Mouse (Mus musculus) midbrain, embryonic 13.5 days (tissue): ENCODE measurements around the gene Jhy. TPM values are rescaled to one million over a fixed set of nuclear protein-coding genes. Genes with fewer than 3 reads are reported as not detected.
A peak's percentile ranks its signal among the peaks of the same experiment; 100 is the strongest.

Experiments used
- ATAC-seq: fragments of 200-750 bp; cut with Nextera tagmentation; 2 replicates; pipeline ENCODE4 v1.8.0; 2017; ENCODE audit warnings: mild to moderate bottlenecking, moderate TSS enrichment, moderate library complexity
- H3K27ac ChIP-seq: fragments of 300-500 bp; sonication (generic); 2 replicates; pipeline ENCODE4 v1.5.1; 2015; ENCODE audit warnings: inconsistent platforms, mild to moderate bottlenecking, moderate library complexity
- H3K27me3 ChIP-seq: fragments of 300-500 bp; sonication (generic); 2 replicates; pipeline ENCODE4 v1.6.1; 2015; ENCODE audit warnings: mild to moderate bottlenecking, inconsistent platforms
- H3K36me3 ChIP-seq: fragments of 300-500 bp; sonication (generic); 2 replicates; pipeline ENCODE4 v1.6.1; 2015; ENCODE audit warnings: mild to moderate bottlenecking, inconsistent platforms
- H3K4me1 ChIP-seq: fragments of 300-500 bp; sonication (generic); replicated peaks from 2 replicates; pipeline ENCODE4 v1.6.1; 2015; ENCODE audit warnings: inconsistent platforms
- H3K4me2 ChIP-seq: fragments of 300-500 bp; sonication (generic); replicated peaks from 2 replicates; pipeline ENCODE4 v1.6.1; 2015; ENCODE audit warnings: moderate library complexity, mild to moderate bottlenecking, inconsistent platforms
- H3K4me3 ChIP-seq: fragments of 300-500 bp; sonication (generic); replicated peaks from 2 replicates; pipeline ENCODE4 v1.5.1; 2015; ENCODE audit warnings: mild to moderate bottlenecking, inconsistent platforms
- H3K9ac ChIP-seq: fragments of 300-500 bp; sonication (generic); replicated peaks from 2 replicates; pipeline ENCODE4 v1.6.1; 2015; ENCODE audit warnings: mild to moderate bottlenecking, inconsistent platforms
- H3K9me3 ChIP-seq: fragments of 300-500 bp; sonication (generic); 2 replicates; pipeline ENCODE4 v1.6.1; 2016; ENCODE audit warnings: mild to moderate bottlenecking, inconsistent platforms
- WGBS: fragments of 180-500 bp; shearing (Covaris S2); methylation state at CpG from one replicate; pipeline ENCODE4 v1.1.7; 2015; 5-methylcytosine and 5-hydroxymethylcytosine counted together
- polyA plus RNA-seq: library from polyadenylated mRNA; unstranded; fragments of >200 nt; fragmentation: Nextera tagmentation; extraction: Ambion mirVana; gene quantifications from 2 replicates; pipeline ENCODE4 v1.2.1, GENCODE M21; 2015

Gene Jhy
- 0.86 and 3.2 TPM in 2 replicates for polyA plus RNA-seq

DNA sequence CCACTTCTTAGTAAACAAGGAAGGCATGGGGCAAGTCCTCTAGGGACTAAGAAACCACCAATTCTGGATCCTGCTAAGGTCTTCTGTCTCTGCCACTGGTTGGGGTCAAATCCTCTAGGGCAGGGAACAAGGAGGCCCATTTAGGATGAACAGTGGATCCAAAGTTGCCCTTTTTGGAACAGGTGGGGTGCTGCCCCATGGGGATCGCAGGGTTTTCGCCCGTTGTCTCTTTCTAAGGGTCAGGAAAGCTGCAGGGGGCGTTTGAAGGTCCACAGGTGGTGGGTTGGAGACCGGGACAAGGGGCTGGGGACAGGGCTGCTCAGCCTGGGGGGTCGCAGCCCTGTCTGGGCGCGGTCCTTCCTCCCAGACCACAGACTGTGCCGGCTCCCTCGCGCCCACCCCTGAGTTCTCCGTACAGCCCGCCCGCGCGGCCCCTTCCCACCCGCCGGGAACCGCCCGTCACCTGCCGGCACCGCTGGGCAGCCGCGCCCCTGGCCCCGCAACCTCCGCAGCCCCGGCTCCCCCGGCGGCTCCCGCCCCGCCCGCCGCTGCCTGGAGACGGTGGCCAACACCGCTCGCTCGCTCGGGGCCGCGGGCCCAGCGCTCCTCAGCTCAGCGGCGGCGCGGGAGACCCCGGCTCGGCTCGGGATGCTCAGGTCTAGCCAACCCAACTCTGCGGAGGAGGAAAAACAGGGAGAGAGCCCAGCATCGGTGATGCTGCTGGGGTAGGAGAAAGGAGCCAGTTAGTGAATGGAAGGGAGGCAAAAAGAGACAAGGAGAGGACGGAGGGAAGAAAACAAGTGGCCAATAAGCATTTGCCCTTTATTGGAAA is at the start of gene Jhy:
Gene Jhy (minus strand): TSS at position 533 of the 832 bp plus-strand sequence.
- WGBS: under 1% methylated on average over 44 of the region's 51 CpGs
- H3K27ac ChIP-seq: 0 out of 2 replicates have a peak within 1 kb of the TSS, but pooled peaks have one; percentile 35
- H3K9me3 ChIP-seq: no peaks in the 10 kb centered on the region
- ATAC-seq: peak; percentile 89
- H3K4me3 ChIP-seq: peak within 1 kb of the TSS; percentile 55
- no peaks in the 10 kb centered on the region for H3K36me3 ChIP-seq
- H3K27me3 ChIP-seq: peaks cover 45% of the 10 kb centered on the region
- H3K4me2 ChIP-seq: peak within 1 kb of the TSS; percentile 94
- H3K4me1 ChIP-seq: peaks cover 18% of the 10 kb centered on the region
- peak within 1 kb of the TSS; percentile 76 for H3K9ac ChIP-seq

DNA sequence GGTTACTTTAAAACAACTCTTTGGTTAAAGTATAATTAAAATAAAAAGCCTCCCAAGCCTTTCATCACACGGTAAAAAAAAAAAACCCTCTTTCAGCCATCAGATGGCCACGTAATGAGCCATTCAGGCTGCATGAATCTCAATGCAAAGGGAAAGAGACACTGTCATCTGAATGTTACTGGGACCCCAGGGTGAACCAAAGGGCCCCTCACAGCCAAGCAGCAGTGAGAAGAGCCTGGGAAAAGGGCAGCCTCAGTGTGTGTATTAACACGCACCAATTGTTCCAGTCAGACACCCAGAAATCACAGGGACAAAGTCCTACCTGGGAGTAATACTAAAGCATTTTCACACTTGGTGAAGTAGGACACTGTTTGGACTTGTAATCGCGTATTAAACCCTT is 48.5 kb upstream of the Jhy start:
- ATAC-seq: peak; percentile 34
- Histone ChIP-seq H3K4me1 (peaks cover 48% of the 10 kb centered on the region), H3K4me2 (peak overlapping the region; percentile 34)

DNA sequence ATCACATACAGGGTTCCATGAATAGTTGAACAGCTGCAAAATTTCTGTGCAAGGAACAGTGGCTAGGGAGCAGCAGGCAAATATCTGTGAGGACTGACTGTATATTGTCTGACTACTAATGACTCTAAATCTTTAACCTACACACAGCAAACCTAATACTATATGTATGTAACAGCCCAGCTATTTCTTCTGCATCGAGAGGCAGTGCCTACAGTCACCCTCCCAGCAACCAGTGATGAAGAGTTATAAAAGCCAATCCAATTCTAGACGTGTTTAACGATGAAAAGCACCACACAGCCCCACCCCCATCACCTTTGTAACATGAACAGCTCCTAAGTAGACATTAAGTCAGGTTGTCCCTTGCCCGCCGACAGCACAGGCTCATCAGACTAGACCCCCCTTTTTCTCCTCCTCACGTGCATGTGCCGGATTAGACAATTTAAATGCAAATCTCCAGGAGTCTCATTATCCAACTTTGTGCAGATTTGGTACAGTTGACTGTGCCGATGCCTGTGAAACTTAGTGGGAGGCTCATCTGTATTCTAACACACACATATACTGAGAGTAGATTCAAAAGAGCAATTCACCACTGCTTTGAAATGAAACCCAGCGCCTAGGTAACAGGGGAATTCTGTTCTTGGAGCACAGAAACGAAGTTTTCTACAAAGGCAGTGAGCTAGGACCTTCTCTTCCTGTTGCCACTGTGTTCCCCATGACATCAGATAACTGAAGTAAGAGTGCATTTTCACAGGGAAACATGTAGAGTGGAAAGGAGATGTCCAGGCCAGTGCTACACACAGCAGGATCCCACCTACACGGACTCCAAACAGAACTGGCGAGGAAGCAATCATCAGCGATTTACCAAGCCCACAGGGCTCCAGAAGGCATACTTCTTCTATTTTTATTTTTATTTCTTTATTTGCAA is 47.9 kb upstream of the Jhy start:
- no peak overlapping the region for H3K9ac ChIP-seq
- 0 out of 2 replicates have a peak overlapping the region, but pooled peaks have one; percentile 2 for H3K4me3 ChIP-seq
- H3K4me2 ChIP-seq: peak overlapping the region; percentile 34
- peak; percentile 92 for ATAC-seq
- peak overlapping the region; percentile 81 for H3K27ac ChIP-seq
- 11% methylated on average over 13 of the region's 13 CpGs for WGBS
- H3K9me3 ChIP-seq: no peaks in the 10 kb centered on the region
- H3K36me3 ChIP-seq: no peaks in the 10 kb centered on the region
- H3K4me1 ChIP-seq: peaks cover 48% of the 10 kb centered on the region
- H3K27me3 ChIP-seq: no peaks in the 10 kb centered on the region

More for the DNA sequence above, 48.5 kb upstream of the Jhy start:
- H3K4me3 ChIP-seq: no peak overlapping the region
- H3K36me3 ChIP-seq: 0 out of 2 replicates have a peak, but pooled peaks cover 2% of the 10 kb centered on the region
- H3K27ac ChIP-seq: peak overlapping the region; percentile 81
- no peaks in the 10 kb centered on the region for H3K27me3 ChIP-seq
- 28% methylated on average over 5 of the region's 5 CpGs for WGBS
- H3K9me3 ChIP-seq: no peaks in the 10 kb centered on the region
- H3K9ac ChIP-seq: no peak overlapping the region; the same call in 1 of the 2 replicates

DNA sequence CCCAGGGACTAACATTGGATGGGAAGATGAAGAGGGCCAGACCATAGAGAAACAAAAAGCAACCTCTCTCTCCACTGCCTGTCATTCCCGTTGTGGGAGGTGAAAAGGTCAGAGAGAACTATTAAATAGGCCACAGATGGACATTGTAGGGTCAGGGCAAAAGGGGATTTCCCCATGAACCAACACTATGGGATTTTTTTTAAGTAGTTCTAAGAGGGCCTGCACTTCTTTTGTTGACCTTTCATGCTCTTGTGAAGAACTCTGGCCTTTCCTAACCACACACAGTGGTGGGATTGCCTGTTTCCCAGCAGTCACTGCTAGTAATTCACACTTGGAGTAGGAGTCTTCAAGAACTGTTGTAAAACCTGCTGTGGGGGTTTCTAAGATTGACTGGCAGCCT is 43.9 kb upstream of the Jhy start:
- H3K36me3 ChIP-seq: no peaks in the 10 kb centered on the region

DNA sequence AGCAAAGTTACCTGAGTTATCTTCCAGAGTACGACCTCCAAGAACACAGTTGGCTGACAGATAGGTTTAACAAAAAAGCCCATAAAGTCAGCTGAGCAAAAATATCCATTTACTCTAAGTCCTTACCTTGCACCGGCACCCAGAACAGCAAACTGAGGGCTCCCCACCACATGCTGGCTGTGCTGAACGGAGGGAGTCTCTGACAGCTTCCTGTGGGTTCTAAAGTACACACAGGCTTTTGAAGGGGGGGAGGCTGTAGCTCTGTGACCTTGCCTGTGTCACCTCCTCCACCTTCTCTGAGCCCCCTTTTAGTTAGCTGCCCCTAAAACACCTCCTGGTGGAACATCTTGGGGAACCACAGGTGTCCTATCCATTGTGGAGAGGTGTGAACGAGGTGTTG is 40.5 kb upstream of the Jhy start, which contains the start of gene Crtam:
Gene Crtam (minus strand): TSS at position 214 of the 400 bp plus-strand sequence.
- no peak within 1 kb of the TSS for H3K9ac ChIP-seq
- H3K27me3 ChIP-seq: no peaks in the 10 kb centered on the region
- no peaks in the 10 kb centered on the region for H3K36me3 ChIP-seq
- WGBS: 76% methylated on average over 4 of the region's 4 CpGs
- H3K27ac ChIP-seq: no peak within 1 kb of the TSS
- H3K4me3 ChIP-seq: no peak within 1 kb of the TSS
- H3K4me1 ChIP-seq: peaks cover 5% of the 10 kb centered on the region
- no peak within 1 kb of the TSS for H3K4me2 ChIP-seq
- ATAC-seq: no peak
- no peaks in the 10 kb centered on the region for H3K9me3 ChIP-seq

More for the DNA sequence above, 43.9 kb upstream of the Jhy start:
- Histone ChIP-seq H3K9ac (no peak overlapping the region), H3K27ac (no peak overlapping the region), H3K4me2 (no peak overlapping the region), H3K27me3 (no peaks in the 10 kb centered on the region), H3K4me3 (no peak overlapping the region), H3K9me3 (no peaks in the 10 kb centered on the region), H3K4me1 (peaks cover 25% of the 10 kb centered on the region)
- 8% methylated on average over 1 of the region's 1 CpGs for whole genome bisulfite sequencing
- no peak for ATAC-seq

DNA sequence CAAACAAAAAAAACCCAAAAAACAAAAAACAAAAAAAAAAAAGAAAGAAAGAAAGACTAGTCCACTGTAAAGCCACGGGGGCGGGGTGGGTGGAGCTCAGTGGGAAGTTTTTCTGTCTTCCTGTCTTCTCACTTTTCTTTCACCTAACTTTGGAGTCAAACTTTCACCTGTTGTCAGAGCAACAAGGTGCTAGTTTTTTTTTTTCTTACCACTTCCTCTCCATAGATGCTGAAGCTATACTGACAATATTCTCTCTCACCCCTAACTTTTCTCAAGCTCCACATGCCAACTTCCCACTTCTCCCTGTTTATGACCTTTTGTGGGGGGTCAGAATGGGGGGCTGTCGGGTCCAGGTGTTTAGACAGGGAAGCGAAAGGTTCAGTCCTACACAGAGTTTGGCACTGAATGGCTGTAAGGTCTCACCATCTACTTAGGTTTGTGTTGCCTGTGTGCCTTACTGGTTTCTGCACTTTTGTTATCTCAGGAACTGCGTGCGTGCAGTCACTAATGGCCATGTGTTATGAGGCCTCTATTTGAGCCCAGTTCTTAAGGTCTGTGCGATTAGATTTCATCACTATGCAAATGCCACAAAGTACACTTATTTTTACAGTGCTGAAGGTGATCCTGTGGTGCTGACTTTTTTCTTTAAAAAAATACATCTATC is 33.3 kb upstream of the Jhy start:
- H3K9ac ChIP-seq: no peak overlapping the region
- no peak overlapping the region for H3K4me2 ChIP-seq
- no peak for ATAC-seq
- no peaks in the 10 kb centered on the region for H3K36me3 ChIP-seq
- no peaks in the 10 kb centered on the region for H3K27me3 ChIP-seq
- H3K4me1 ChIP-seq: peaks cover 5% of the 10 kb centered on the region
- no peak overlapping the region for H3K27ac ChIP-seq
- no peak overlapping the region for H3K4me3 ChIP-seq
- WGBS: 92% methylated on average over 7 of the region's 7 CpGs
- H3K9me3 ChIP-seq: no peaks in the 10 kb centered on the region

DNA sequence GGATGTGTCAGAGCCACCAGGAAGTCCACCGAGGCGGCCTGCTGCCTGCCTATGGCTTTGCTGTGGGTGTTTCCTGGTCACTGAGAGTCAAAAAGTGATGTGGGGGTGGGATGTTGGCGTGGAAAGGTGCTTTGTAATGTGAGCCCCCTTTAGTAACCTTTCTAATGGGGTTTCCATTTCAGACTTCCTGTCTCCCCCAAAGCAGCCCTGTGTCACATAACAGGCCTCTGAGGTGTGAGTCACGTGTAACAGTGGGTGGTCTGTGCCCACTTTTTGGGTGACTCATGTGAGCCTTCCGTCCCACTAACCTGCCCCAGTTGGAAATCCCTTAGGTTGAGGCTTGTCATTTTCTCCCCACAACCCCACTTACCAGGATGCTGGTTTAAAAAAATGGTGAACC is 30.2 kb upstream of the Jhy start:
- Histone ChIP-seq H3K27me3 (no peaks in the 10 kb centered on the region), H3K4me3 (no peak overlapping the region), H3K4me1 (peaks cover 4% of the 10 kb centered on the region), H3K9me3 (no peaks in the 10 kb centered on the region), H3K9ac (no peak overlapping the region), H3K27ac (no peak overlapping the region), H3K36me3 (no peaks in the 10 kb centered on the region), H3K4me2 (no peak overlapping the region)
- 91% methylated on average over 5 of the region's 5 CpGs for WGBS
- ATAC-seq: no peak

DNA sequence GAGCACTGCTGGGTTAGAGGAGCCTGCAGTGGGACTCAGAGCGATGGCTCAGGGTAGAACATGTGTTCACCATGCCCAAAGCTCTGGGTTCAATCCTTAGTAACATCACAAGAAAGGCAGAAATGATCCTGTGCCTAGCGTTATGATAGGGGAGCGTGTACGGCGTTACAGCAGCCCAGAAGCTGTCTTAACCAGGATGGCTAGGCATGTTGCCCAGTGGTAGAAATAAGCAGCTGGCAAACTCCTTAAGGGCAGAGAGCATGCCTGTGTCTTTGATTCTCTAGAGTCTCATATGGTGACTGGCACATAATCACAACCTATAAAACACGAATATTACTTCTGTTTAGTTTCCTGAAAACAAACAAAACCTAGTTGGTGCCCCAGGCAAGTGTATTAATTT is 27.6 kb upstream of the Jhy start:
- ATAC-seq: no peak
- H3K36me3 ChIP-seq: no peaks in the 10 kb centered on the region

DNA sequence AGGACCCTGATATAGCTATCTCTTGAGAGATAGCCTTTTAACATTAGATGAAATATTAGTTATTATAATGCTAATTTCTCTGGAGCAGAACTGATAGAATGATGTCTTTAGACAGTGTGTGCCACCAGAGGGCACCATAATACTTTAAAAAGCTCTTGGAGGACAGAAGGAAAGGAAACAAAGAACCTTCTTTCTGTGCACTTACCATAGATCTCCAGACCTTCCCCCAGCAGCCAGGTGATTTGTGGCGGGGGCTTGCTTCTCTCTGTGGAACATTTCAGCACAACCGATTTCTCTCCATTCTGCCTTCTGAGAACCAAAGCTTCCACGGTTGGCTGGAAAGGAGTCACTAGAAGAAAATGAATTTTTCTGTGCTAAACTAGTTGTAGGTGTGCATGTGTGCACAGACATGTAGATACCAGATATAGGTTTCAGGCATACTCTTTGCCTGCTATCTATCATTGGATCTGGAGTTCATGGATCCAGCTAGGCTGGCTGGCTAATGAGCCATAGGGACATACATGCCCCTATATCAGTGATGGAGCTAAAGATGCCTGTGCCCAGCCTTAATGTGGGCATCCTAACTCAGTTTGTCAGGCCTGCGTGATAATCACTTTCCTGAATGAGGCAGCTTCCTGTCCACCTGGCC is 26.1 kb upstream of the Jhy start:
- Histone ChIP-seq H3K4me2 (no peak overlapping the region), H3K9ac (no peak overlapping the region; the same call in 1 of the 2 replicates), H3K27ac (peak overlapping the region; percentile 48), H3K4me1 (peaks cover 4% of the 10 kb centered on the region), H3K9me3 (no peaks in the 10 kb centered on the region), H3K36me3 (no peaks in the 10 kb centered on the region), H3K4me3 (no peak overlapping the region), H3K27me3 (no peaks in the 10 kb centered on the region)
- 46% methylated on average over 4 of the region's 4 CpGs for WGBS
- peak; percentile 83 for ATAC-seq

More for the DNA sequence above, 27.6 kb upstream of the Jhy start:
- Histone ChIP-seq H3K27me3 (no peaks in the 10 kb centered on the region), H3K4me3 (no peak overlapping the region), H3K9ac (no peak overlapping the region), H3K27ac (no peak overlapping the region), H3K4me1 (peaks cover 4% of the 10 kb centered on the region), H3K4me2 (no peak overlapping the region), H3K9me3 (no peaks in the 10 kb centered on the region)
- 94% methylated on average over 6 of the region's 6 CpGs for WGBS

DNA sequence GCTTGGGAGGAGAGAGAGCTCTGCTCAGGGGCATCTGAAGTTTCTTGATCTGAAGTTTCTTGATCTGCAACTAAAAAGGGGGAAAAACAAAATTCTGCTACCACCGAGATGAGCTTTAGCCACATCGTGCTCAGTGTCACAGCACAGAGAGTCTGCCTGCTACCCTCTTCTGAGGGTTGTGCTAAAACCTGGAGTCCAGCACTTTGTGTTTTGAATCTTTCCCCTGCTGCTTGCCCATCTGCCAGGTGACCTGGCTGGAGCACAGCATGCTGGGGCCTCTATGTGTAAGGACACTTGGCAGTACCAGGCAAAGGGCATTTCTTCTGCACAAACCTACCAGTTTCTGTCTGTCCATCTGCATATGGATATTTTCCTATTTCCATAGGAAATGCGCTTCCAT is 20.4 kb upstream of the Jhy start:
- H3K9me3 ChIP-seq: no peaks in the 10 kb centered on the region
- H3K4me3 ChIP-seq: no peak overlapping the region
- WGBS: 63% methylated on average over 3 of the region's 3 CpGs
- no peak overlapping the region for H3K4me2 ChIP-seq
- no peak for ATAC-seq
- no peaks in the 10 kb centered on the region for H3K27me3 ChIP-seq
- no peak overlapping the region for H3K9ac ChIP-seq
- no peak overlapping the region for H3K27ac ChIP-seq
- no peaks in the 10 kb centered on the region for H3K36me3 ChIP-seq
- no peaks in the 10 kb centered on the region for H3K4me1 ChIP-seq

DNA sequence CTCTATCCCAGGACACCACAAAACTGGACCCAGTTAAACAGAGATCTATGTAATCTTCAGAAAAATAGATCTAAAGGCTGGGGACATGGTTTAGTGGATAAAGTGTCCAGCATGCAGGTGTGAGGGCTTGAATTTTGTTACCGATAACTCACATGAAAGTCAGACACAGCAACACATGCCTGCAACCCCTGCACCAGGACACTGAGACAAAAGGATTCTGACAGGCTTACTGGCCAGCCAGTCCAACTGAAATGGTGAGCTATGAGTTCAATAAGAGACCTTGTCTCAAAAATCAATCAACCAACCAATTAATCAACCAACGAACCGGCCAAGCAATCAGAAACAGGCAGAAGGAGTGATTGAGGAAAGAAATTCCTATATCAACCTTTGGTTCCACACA is 19.8 kb upstream of the Jhy start:
- 91% methylated on average over 3 of the region's 3 CpGs for WGBS
- no peaks in the 10 kb centered on the region for H3K4me1 ChIP-seq
- H3K9me3 ChIP-seq: no peaks in the 10 kb centered on the region
- no peaks in the 10 kb centered on the region for H3K27me3 ChIP-seq
- no peak for ATAC-seq
- no peak overlapping the region for H3K4me2 ChIP-seq
- no peaks in the 10 kb centered on the region for H3K36me3 ChIP-seq
- no peak overlapping the region for H3K27ac ChIP-seq
- no peak overlapping the region for H3K9ac ChIP-seq
- no peak overlapping the region for H3K4me3 ChIP-seq
